ENCODE assay signal across 17 mouse cellular contexts in genomic region chr5:151202925-151203324, GRCm38 (mm10). TPM values are rescaled to one million over a fixed set of nuclear protein-coding genes. Genes with fewer than 3 reads are reported as not detected.
DNase-seq lines count a peak whose midpoint lies in the region; ATAC-seq and TF ChIP-seq lines count a peak whose summit lies in the region.
"Had no signal": no experiment of that assay in that cellular context is flagged by ENCODE, and none has a peak within 500 bp of the region (broad histone marks: within the 10 kb centered on the region; RNA-seq: fewer than 3 reads in every experiment).

No protein-coding gene starts in this region.

- H3K4me2 ChIP-seq in lung, postnatal 0 days (replicated peaks; ENCODE audit: low read depth, low read length) = no peak overlapping the region
- no peak overlapping the region for H3K4me2 ChIP-seq in hindbrain, embryonic 12.5 days (replicated peaks)
- H3K4me2 ChIP-seq: embryonic facial prominence, embryonic 15.5 days; kidney, embryonic 15.5 days; limb, embryonic 12.5 days; lung, embryonic 15.5 days had no signal

- in situ Hi-C loops in ES-E14 (cut with MboI; ENCODE audit: low sequenced_read_pairs in 2 of 2, unreplicated experiment in 2 of 2) = no loop called here

- TF ChIP-seq EP300 in lung, postnatal 0 days (IDR thresholded peaks at IDR 0.05) = peak; percentile 94

- no peak overlapping the region for H3K27ac ChIP-seq in ES-E14 (ENCODE audit: insufficient read depth, low read depth, low read length, poor library complexity, severe bottlenecking)
- H3K27ac ChIP-seq in lung, postnatal 0 days (ENCODE audit: low read length) = peak overlapping the region; percentile 34
- H3K27ac ChIP-seq in hindbrain, embryonic 12.5 days = no peak overlapping the region
- H3K27ac ChIP-seq: embryonic facial prominence, embryonic 15.5 days; hindbrain, embryonic 10.5 days; kidney, embryonic 15.5 days; limb, embryonic 12.5 days; lung, embryonic 15.5 days had no signal

- ATAC-seq in frontal cortex, adult (ENCODE audit: low TSS enrichment) = 0 out of 2 replicates have a peak, but pooled peaks have one; percentile 47
- ATAC-seq in lung, postnatal 0 days = peak; percentile 90
- no peak for ATAC-seq in hindbrain, embryonic 12.5 days (ENCODE audit: low FRiP score)

- no peak overlapping the region for H3K4me3 ChIP-seq in ES-E14 (ENCODE audit: insufficient read depth in 1 of 2, low read depth in 1 of 2, low read length in 2 of 2, poor library complexity in 1 of 2, severe bottlenecking in 1 of 2)
- H3K4me3 ChIP-seq in lung, postnatal 0 days (ENCODE audit: low read depth, low read length) = no peak overlapping the region
- no peak overlapping the region for H3K4me3 ChIP-seq in hindbrain, embryonic 12.5 days
- H3K4me3 ChIP-seq: embryonic facial prominence, embryonic 15.5 days; hindbrain, embryonic 10.5 days; kidney, embryonic 15.5 days; limb, embryonic 12.5 days; lung, embryonic 15.5 days had no signal

- H3K9me3 ChIP-seq in ES-E14 (ENCODE audit: control insufficient read depth, insufficient read depth, low read depth, low read length) = no peaks in the 10 kb centered on the region
- H3K9me3 ChIP-seq in lung, postnatal 0 days (ENCODE audit: low read length) = no peaks in the 10 kb centered on the region
- no peaks in the 10 kb centered on the region; the same call in 1 of the 2 replicates for H3K9me3 ChIP-seq in hindbrain, embryonic 12.5 days (replicated peaks)
- H3K9me3 ChIP-seq: embryonic facial prominence, embryonic 15.5 days; kidney, embryonic 15.5 days; limb, embryonic 12.5 days; lung, embryonic 15.5 days had no signal

- peaks cover 0 to 3% of the 10 kb centered on the region in 2 experiments; a peak in 1 of 4 replicates for H3K4me1 ChIP-seq in ES-E14 (ENCODE audit: control insufficient read depth in 2 of 2, insufficient read depth in 2 of 2, low read length in 2 of 2, poor library complexity in 1 of 2)
- no peaks in the 10 kb centered on the region for H3K4me1 ChIP-seq in lung, postnatal 0 days (ENCODE audit: insufficient read depth, low read depth, low read length)
- H3K4me1 ChIP-seq in hindbrain, embryonic 12.5 days = no peaks in the 10 kb centered on the region
- H3K4me1 ChIP-seq: embryonic facial prominence, embryonic 15.5 days; hindbrain, embryonic 10.5 days; kidney, embryonic 15.5 days; limb, embryonic 12.5 days had no signal

- no peaks in the 10 kb centered on the region for H3K36me3 ChIP-seq in ES-E14 (ENCODE audit: control insufficient read depth, insufficient read depth, low read length, poor library complexity, severe bottlenecking)
- H3K36me3 ChIP-seq in lung, postnatal 0 days (ENCODE audit: insufficient read depth, low read length) = no peaks in the 10 kb centered on the region
- H3K36me3 ChIP-seq in hindbrain, embryonic 12.5 days = no peaks in the 10 kb centered on the region
- H3K36me3 ChIP-seq: embryonic facial prominence, embryonic 15.5 days; hindbrain, embryonic 10.5 days; kidney, embryonic 15.5 days; limb, embryonic 12.5 days; lung, embryonic 15.5 days had no signal

- no peak overlapping the region for H3K9ac ChIP-seq in ES-E14 (ENCODE audit: insufficient read depth, low read depth, low read length, poor library complexity, severe bottlenecking)
- H3K9ac ChIP-seq in lung, postnatal 0 days (replicated peaks; ENCODE audit: low read depth) = no peak overlapping the region
- H3K9ac ChIP-seq in hindbrain, embryonic 12.5 days = no peak overlapping the region
- H3K9ac ChIP-seq: embryonic facial prominence, embryonic 15.5 days; kidney, embryonic 15.5 days; limb, embryonic 12.5 days; lung, embryonic 15.5 days had no signal

- 28% methylated on average over 5 of the region's 5 CpGs for WGBS in lung, postnatal 0 days
- 74% methylated on average over 5 of the region's 5 CpGs for WGBS in hindbrain, embryonic 12.5 days

- no peak for TF ChIP-seq CTCF in lung, postnatal 0 days (IDR thresholded peaks at IDR 0.05)

- no peak for DNase-seq in frontal cortex, postnatal 25 days (ENCODE audit: low spot score in 2 of 2)
- peak; percentile 9 for DNase-seq in layer of hippocampus, adult 9-11 months
- no peak for DNase-seq in layer of hippocampus, postnatal 25 days (ENCODE audit: extremely low spot score in 1 of 2, low spot score in 1 of 2)
- no peak for DNase-seq in ES-E14 (ENCODE audit: low read depth, low spot score)
- peak; percentile 88 for DNase-seq in lung, postnatal 0 days (ENCODE audit: low spot score)
- no peak for DNase-seq in T-cell, adult 2 months (ENCODE audit: low spot score)
- DNase-seq: adrenal gland, postnatal 14 days; heart, adult 18-20 months; layer of hippocampus, postnatal 36 days; midbrain, embryonic 14.5 days had no signal

- H3K27me3 ChIP-seq in lung, postnatal 0 days (replicated peaks; ENCODE audit: insufficient read depth, low read length) = no peaks in the 10 kb centered on the region
- H3K27me3 ChIP-seq in hindbrain, embryonic 12.5 days = no peaks in the 10 kb centered on the region
- H3K27me3 ChIP-seq: embryonic facial prominence, embryonic 15.5 days; kidney, embryonic 15.5 days; limb, embryonic 12.5 days; lung, embryonic 15.5 days had no signal

TF ChIP-seq in ES-E14, 5 proteins besides CTCF, POLR2A, EP300 and RAD21:
- TF ChIP-seq MAFK (IDR thresholded peaks at IDR 0.05; ENCODE audit: insufficient read depth, low read depth, low read length) (0 out of 2 replicates have a peak, but pooled peaks have one; percentile 22), HCFC1 (IDR thresholded peaks at IDR 0.05; ENCODE audit: borderline replicate concordance, insufficient read depth, low read length) (no peak)

RNA-seq across cellular contexts. Expression of gene Stard13, which starts 30.7 kb away (rescaled TPM):
- 10 to 100 TPM; 17.6 to 20.6 TPM for total RNA-seq in layer of hippocampus, postnatal 25 days (2021)
- total RNA-seq in ES-E14 (2012; rRNA removed) = 6.7 and 6.8 TPM in 2 replicates
- 19.1 and 20.8 TPM in 2 replicates for polyA plus RNA-seq in lung, postnatal 0 days (2015; fragmentation: Nextera tagmentation; extraction: Ambion mirVana)
- 6.5 and 7.3 TPM in 2 replicates for polyA plus RNA-seq in hindbrain, embryonic 12.5 days (2016; fragmentation: Nextera tagmentation; extraction: Ambion mirVana)

Comparison
In these comparisons a context has a peak if more than half of its experiments do, and no peak if none do; other contexts are left out.
1. DNase-seq: peak in layer of hippocampus, adult 9-11 months (single experiment) and lung, postnatal 0 days (single experiment); none in frontal cortex, postnatal 25 days (0 of 2), layer of hippocampus, postnatal 25 days (0 of 2), ES-E14 (single experiment) and T-cell, adult 2 months (single experiment).